Mouse (Mus musculus) retina, postnatal 7 days (tissue): ENCODE results near the gene Fam120b.
"Not testable (repeated sequence)": the region's sequence is repeated elsewhere in the genome, so short reads cannot be mapped to it uniquely, and the experiment has no call there.

Experiments used
- DNase-seq: peaks from one replicate; pipeline ENCODE4 v3.0.0-alpha.2; 2012; ENCODE audit warnings: low read depth, low spot score

Fam120b gene

GRCm38 (mm10) chr17:15431551-15431950 lies 35.5 kb downstream of the Fam120b start:
- DNase-seq: no peak

GRCm38 (mm10) chr17:15432036-15432435 lies 36.0 kb downstream of the Fam120b start:
- no peak for DNase-seq

GRCm38 (mm10) chr17:15434748-15435147 lies 38.7 kb downstream of the Fam120b start:
- no peak for DNase-seq

GRCm38 (mm10) chr17:15440067-15440462 lies 44.1 kb downstream of the Fam120b start:
- DNase-seq: no peak

- DNase-seq: peak; percentile 24
These were observed 44.6 kb downstream of the Fam120b start for GRCm38 (mm10) chr17:15440463-15441121.

GRCm38 (mm10) chr17:15445421-15445820 lies 49.4 kb downstream of the Fam120b start:
- DNase-seq: no peak

- DNase-seq: no peak
These were observed 51.8 kb downstream of the Fam120b start for GRCm38 (mm10) chr17:15447831-15448230.

GRCm38 (mm10) chr17:15449144-15449543 lies 53.1 kb downstream of the Fam120b start:
- DNase-seq: not testable (repeated sequence)

- DNase-seq: no peak
These were observed 53.6 kb downstream of the Fam120b start for GRCm38 (mm10) chr17:15449606-15450005.

- no peak for DNase-seq
These were observed 59.2 kb downstream of the Fam120b start for GRCm38 (mm10) chr17:15455203-15455602.

GRCm38 (mm10) chr17:15456595-15456994 lies 60.6 kb downstream of the Fam120b start:
- no peak for DNase-seq

- DNase-seq: no peak
These were observed 63.8 kb downstream of the Fam120b start for GRCm38 (mm10) chr17:15459761-15460160.

- no peak for DNase-seq
These were observed 66.0 kb downstream of the Fam120b start for GRCm38 (mm10) chr17:15461921-15462495.

GRCm38 (mm10) chr17:15467669-15468068 lies 71.7 kb downstream of the Fam120b start:
- peak; percentile 75 for DNase-seq

- DNase-seq: no peak
These were observed 76.7 kb downstream of the Fam120b start for GRCm38 (mm10) chr17:15472671-15473070.
